Mouse (Mus musculus): Measurements from ENCODE around the gene Plin3. TPM values are rescaled to one million over a fixed set of nuclear protein-coding genes. Genes with fewer than 3 reads are reported as not detected.

Plin3 gene
- polyA plus RNA-seq, 1 experiment from 2014 or later: 94.2 TPM

GRCm38 (mm10) chr17:56296201-56296600, 3.5 kb upstream of the Plin3 start:
- Histone ChIP-seq H3K9ac (no peak overlapping the region), H3K4me3 (no peak overlapping the region), H3K27me3 (no peaks in the 10 kb centered on the region), H3K27ac (no peak overlapping the region), H3K9me3 (no peaks in the 10 kb centered on the region), H3K4me1 (peaks cover 9% of the 10 kb centered on the region), H3K4me2 (no peak overlapping the region), H3K36me3 (no peaks in the 10 kb centered on the region)
- no peak for ATAC-seq (ENCODE audit: insufficient number of reproducible peaks, low FRiP score, low TSS enrichment, low read depth)
- WGBS: 75% methylated on average over 1 of the region's 1 CpGs

GRCm38 (mm10) chr17:56294241-56294640, 1.6 kb upstream of the Plin3 start:
- no peaks in the 10 kb centered on the region for H3K27me3 ChIP-seq
- WGBS: 86% methylated on average over 19 of the region's 19 CpGs

GRCm38 (mm10) chr17:56293291-56293690, 618 bp upstream of the Plin3 start:
- H3K4me3 ChIP-seq: no peak overlapping the region
- no peaks in the 10 kb centered on the region for H3K9me3 ChIP-seq
- no peak overlapping the region for H3K9ac ChIP-seq
- no peaks in the 10 kb centered on the region for H3K27me3 ChIP-seq
- no peak overlapping the region for H3K4me2 ChIP-seq
- no peak overlapping the region for H3K27ac ChIP-seq
- peaks cover 29% of the 10 kb centered on the region for H3K4me1 ChIP-seq
- no peak for ATAC-seq (ENCODE audit: insufficient number of reproducible peaks, low FRiP score, low TSS enrichment, low read depth)
- no peaks in the 10 kb centered on the region for H3K36me3 ChIP-seq
- WGBS: 64% methylated on average over 1 of the region's 1 CpGs

More at GRCm38 (mm10) chr17:56294241-56294640, 1.6 kb upstream of the Plin3 start:
- no peak for ATAC-seq (ENCODE audit: insufficient number of reproducible peaks, low FRiP score, low TSS enrichment, low read depth)
- Histone ChIP-seq H3K9ac (no peak overlapping the region), H3K27ac (no peak overlapping the region), H3K36me3 (no peaks in the 10 kb centered on the region), H3K4me2 (no peak overlapping the region), H3K4me1 (peaks cover 20% of the 10 kb centered on the region), H3K4me3 (no peak overlapping the region), H3K9me3 (no peaks in the 10 kb centered on the region)

- ATAC-seq (ENCODE audit: insufficient number of reproducible peaks, low FRiP score, low TSS enrichment, low read depth): no peak
- peak overlapping the region; percentile 80; the same call in 1 of the 2 replicates for H3K4me2 ChIP-seq
- H3K9ac ChIP-seq: no peak overlapping the region
- no peaks in the 10 kb centered on the region for H3K9me3 ChIP-seq
- H3K27ac ChIP-seq: peak overlapping the region; percentile 98
- WGBS: 71% methylated on average over 7 of the region's 7 CpGs
- peaks cover 39% of the 10 kb centered on the region for H3K4me1 ChIP-seq
- no peaks in the 10 kb centered on the region for H3K27me3 ChIP-seq
- H3K36me3 ChIP-seq: peaks cover 2% of the 10 kb centered on the region; the same call in 1 of the 2 replicates
- no peak overlapping the region for H3K4me3 ChIP-seq
These were observed 722 bp downstream of the Plin3 start for GRCm38 (mm10) chr17:56291826-56292475.

DNA sequence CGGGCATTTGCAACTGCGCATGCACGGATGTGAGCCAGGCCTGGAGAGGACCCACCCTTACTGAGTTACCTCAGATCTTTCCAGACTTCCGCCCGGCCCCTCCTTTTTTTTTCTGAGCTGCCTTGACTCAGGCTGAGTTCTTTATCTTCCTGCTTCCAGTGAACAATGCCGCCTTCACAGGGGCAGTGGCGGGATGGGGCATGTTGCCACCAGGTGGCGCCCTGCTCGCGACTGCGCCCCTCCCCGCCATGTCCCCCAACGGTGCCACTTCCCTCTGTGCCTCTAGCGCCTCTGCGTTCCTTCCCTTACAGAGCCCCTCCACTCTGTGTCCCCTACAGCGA, 1.5 kb downstream of the Plin3 start:
- H3K27me3 ChIP-seq: no peaks in the 10 kb centered on the region
- peak overlapping the region; percentile 98 for H3K27ac ChIP-seq
- peak overlapping the region; percentile 12 for H3K9ac ChIP-seq
- H3K4me3 ChIP-seq: peak overlapping the region; percentile 52
- H3K9me3 ChIP-seq: no peaks in the 10 kb centered on the region
- H3K4me2 ChIP-seq: peak overlapping the region; percentile 80
- H3K4me1 ChIP-seq: peaks cover 42% of the 10 kb centered on the region
- peak; percentile 89 for ATAC-seq (ENCODE audit: insufficient number of reproducible peaks, low FRiP score, low TSS enrichment, low read depth)
- H3K36me3 ChIP-seq: peaks cover 10% of the 10 kb centered on the region
- 2% methylated on average over 16 of the region's 16 CpGs for WGBS

- 3% methylated on average over 17 of the region's 17 CpGs for WGBS
- peaks cover 42% of the 10 kb centered on the region for H3K4me1 ChIP-seq
- H3K4me2 ChIP-seq: peak overlapping the region; percentile 80
These were observed 2.1 kb downstream of the Plin3 start for GRCm38 (mm10) chr17:56290388-56291170.

DNA sequence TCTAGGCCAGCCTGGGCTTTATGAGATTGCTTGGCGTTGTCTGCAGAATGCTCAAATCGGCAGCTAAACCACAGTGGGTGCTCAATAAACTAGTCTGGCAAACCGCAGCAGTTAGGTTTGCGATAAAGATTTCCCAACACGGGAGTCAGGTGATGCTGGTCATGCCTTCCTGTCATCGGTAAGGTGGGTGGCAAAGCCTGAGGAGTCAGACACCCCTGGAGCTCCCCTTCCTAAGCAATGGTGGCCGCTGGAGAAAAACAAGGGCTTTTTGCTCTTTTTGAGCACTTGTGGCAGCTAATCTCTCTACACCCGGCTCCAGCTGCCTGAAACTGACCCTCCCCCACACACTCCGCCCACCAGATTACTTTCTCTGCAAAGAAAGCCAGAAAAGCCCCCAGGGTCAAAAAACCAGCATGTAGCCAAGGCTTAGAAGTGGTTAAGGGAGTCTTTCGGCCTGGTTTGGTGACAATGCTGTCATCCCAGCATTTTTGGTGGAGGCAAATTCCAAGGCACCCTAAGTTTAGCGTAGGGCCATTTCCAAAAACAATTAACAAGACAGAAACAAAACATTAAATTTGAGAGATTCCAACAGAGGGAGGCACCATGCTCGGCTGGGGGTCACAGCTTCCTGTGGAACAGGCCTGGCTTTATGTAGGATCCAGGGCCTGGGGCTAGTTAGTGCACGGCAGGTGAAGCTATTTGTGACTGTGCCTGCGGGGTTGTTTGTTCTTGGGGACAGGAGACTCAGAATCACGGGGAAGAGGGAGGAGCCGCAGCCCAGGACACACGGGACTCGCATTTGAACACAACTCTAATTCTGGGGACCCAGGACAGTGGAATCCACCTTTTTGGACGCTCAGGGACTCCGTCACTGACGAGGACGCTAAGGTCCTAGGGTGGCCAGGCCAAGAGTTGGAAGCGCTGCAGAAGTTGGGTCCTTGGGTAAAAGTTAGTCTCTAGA, 3.0 kb downstream of the Plin3 start:
- peaks cover 42% of the 10 kb centered on the region for H3K4me1 ChIP-seq
- 0 out of 2 replicates have a peak, but pooled peaks have one; percentile 4 for ATAC-seq (ENCODE audit: insufficient number of reproducible peaks, low FRiP score, low TSS enrichment, low read depth)
- no peaks in the 10 kb centered on the region for H3K27me3 ChIP-seq
- peaks cover 25% of the 10 kb centered on the region for H3K36me3 ChIP-seq
- 2% methylated on average over 23 of the region's 23 CpGs for WGBS
- H3K9ac ChIP-seq: peak overlapping the region; percentile 44
- peak overlapping the region; percentile 52 for H3K4me3 ChIP-seq
- H3K9me3 ChIP-seq: no peaks in the 10 kb centered on the region
- H3K4me2 ChIP-seq: peak overlapping the region; percentile 80
- peak overlapping the region; percentile 98 for H3K27ac ChIP-seq

More at GRCm38 (mm10) chr17:56290388-56291170, 2.1 kb downstream of the Plin3 start:
- Histone ChIP-seq H3K9me3 (no peaks in the 10 kb centered on the region), H3K9ac (peak overlapping the region; percentile 44), H3K27me3 (no peaks in the 10 kb centered on the region), H3K27ac (peak overlapping the region; percentile 98), H3K4me3 (peak overlapping the region; percentile 52), H3K36me3 (peaks cover 16% of the 10 kb centered on the region)
- peak; percentile 89 for ATAC-seq (ENCODE audit: insufficient number of reproducible peaks, low FRiP score, low TSS enrichment, low read depth)

GRCm38 (mm10) chr17:56288866-56289265, 3.8 kb downstream of the Plin3 start:
- H3K4me1 ChIP-seq: peaks cover 42% of the 10 kb centered on the region
- H3K27ac ChIP-seq: peak overlapping the region; percentile 98
- peak overlapping the region; percentile 52 for H3K4me3 ChIP-seq
- WGBS: 25% methylated on average over 3 of the region's 3 CpGs
- H3K36me3 ChIP-seq: peaks cover 33% of the 10 kb centered on the region
- H3K9me3 ChIP-seq: no peaks in the 10 kb centered on the region
- peak overlapping the region; percentile 80 for H3K4me2 ChIP-seq
- no peaks in the 10 kb centered on the region for H3K27me3 ChIP-seq
- no peak for ATAC-seq (ENCODE audit: insufficient number of reproducible peaks, low FRiP score, low TSS enrichment, low read depth)
- H3K9ac ChIP-seq: no peak overlapping the region

DNA sequence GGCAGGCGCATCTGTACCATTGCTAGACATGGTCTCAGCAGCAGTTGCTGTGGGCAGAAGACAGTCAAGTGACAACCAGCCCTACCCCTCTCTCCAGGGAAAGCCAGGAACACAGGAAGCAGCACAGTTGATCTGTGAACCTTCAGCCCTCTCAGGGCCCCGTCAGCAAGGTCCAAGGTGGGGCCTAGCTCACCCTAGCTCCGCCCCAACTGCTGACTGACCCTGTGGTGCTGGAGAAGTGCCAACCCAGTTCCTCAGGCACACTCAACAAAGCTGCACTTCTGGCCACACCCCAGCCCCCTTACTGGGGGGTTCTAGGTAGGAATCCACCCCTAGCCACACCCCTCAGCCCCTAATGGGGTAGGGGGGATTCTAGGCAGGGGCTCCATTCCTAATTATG, 4.8 kb downstream of the Plin3 start:
- peaks cover 41% of the 10 kb centered on the region for H3K36me3 ChIP-seq
- peak overlapping the region; percentile 22; the same call in 1 of the 2 replicates for H3K4me2 ChIP-seq
- no peak for ATAC-seq (ENCODE audit: insufficient number of reproducible peaks, low FRiP score, low TSS enrichment, low read depth)
- H3K27me3 ChIP-seq: no peaks in the 10 kb centered on the region
- H3K9ac ChIP-seq: no peak overlapping the region
- H3K27ac ChIP-seq: peak overlapping the region; percentile 98
- peak overlapping the region; percentile 9; the same call in 1 of the 2 replicates for H3K4me3 ChIP-seq
- 54% methylated on average over 3 of the region's 3 CpGs for WGBS
- H3K4me1 ChIP-seq: peaks cover 47% of the 10 kb centered on the region
- H3K9me3 ChIP-seq: no peaks in the 10 kb centered on the region

GRCm38 (mm10) chr17:56285995-56286394, 6.7 kb downstream of the Plin3 start:
- H3K36me3 ChIP-seq: peaks cover 59% of the 10 kb centered on the region
- H3K27me3 ChIP-seq: no peaks in the 10 kb centered on the region
- H3K9ac ChIP-seq: no peak overlapping the region
- no peaks in the 10 kb centered on the region for H3K9me3 ChIP-seq
- 93% methylated on average over 11 of the region's 11 CpGs for WGBS
- ATAC-seq (ENCODE audit: insufficient number of reproducible peaks, low FRiP score, low TSS enrichment, low read depth): no peak
- no peak overlapping the region for H3K4me3 ChIP-seq
- no peak overlapping the region for H3K27ac ChIP-seq
- peaks cover 40% of the 10 kb centered on the region for H3K4me1 ChIP-seq
- H3K4me2 ChIP-seq: no peak overlapping the region

GRCm38 (mm10) chr17:56283316-56283715, 9.4 kb downstream of the Plin3 start:
- Histone ChIP-seq H3K27ac (0 out of 2 replicates have a peak overlapping the region, but pooled peaks have one; percentile 38), H3K27me3 (no peaks in the 10 kb centered on the region), H3K4me1 (peaks cover 27% of the 10 kb centered on the region), H3K9me3 (no peaks in the 10 kb centered on the region), H3K9ac (no peak overlapping the region), H3K36me3 (peaks cover 76% of the 10 kb centered on the region), H3K4me2 (no peak overlapping the region), H3K4me3 (no peak overlapping the region)
- ATAC-seq (ENCODE audit: insufficient number of reproducible peaks, low FRiP score, low TSS enrichment, low read depth): no peak
- WGBS: 89% methylated on average over 8 of the region's 8 CpGs

Measured in limb, embryonic 15.5 days (tissue).